Mouse (Mus musculus): ENCODE measurements around the gene Ankrd36. TPM values are rescaled to one million over a fixed set of nuclear protein-coding genes. Genes with fewer than 3 reads are reported as not detected.

Ankrd36 gene
- total RNA-seq, 2 experiments from 2014 or later: not detected

Other genes with a start within 250 kb of the Ankrd36 start
- gene Znrf3, start 124.8 kb upstream of the Ankrd36 start, total RNA-seq (2021): 1 to 10 TPM; 5.1 to 6.1 TPM
- gene Xbp1, start 49.0 kb upstream of the Ankrd36 start, total RNA-seq (2021): 10 to 100 TPM; 53.0 to 60.9 TPM
- gene Ccdc117, start 27.5 kb upstream of the Ankrd36 start, total RNA-seq (2021): 10 to 100 TPM; 14.9 to 15.6 TPM
- gene Mrps24, start 146.0 kb downstream of the Ankrd36 start, total RNA-seq (2021): 10 to 100 TPM; 89.1 to 96.9 TPM
- 10 to 100 TPM; 39.0 to 41.3 TPM for gene Urgcp, start 192.7 kb downstream of the Ankrd36 start, total RNA-seq (2021)
- gene Dbnl, start 218.8 kb downstream of the Ankrd36 start, total RNA-seq (2021): 10 to 100 TPM; 11.7 to 14.8 TPM
- gene Pgam2, start 234.0 kb downstream of the Ankrd36 start, total RNA-seq (2021): 1,000 to 10,000 TPM; 3,395 to 3,606 TPM